Mouse (Mus musculus) MEL (cell line): Measurements from ENCODE around the gene Samd14. TPM values are rescaled to one million over a fixed set of nuclear protein-coding genes. Genes with fewer than 3 reads are reported as not detected.
A peak's percentile ranks its signal among the peaks of the same experiment; 100 is the strongest.

Experiments used
- DNase-seq: peaks from one replicate; pipeline ENCODE4 v3.0.0; 2011; ENCODE audit warnings: low read depth, low spot score
- H3K27ac ChIP-seq: 2 replicates; pipeline ENCODE4 v1.5.1; 2012; ENCODE audit warnings: low read depth, mild to moderate bottlenecking, control low read depth, low read length, moderate library complexity; ENCODE audit not compliant: control insufficient read depth
- H3K27me3 ChIP-seq, 2 experiments: fragments of 150-350 bp in 1 of 2; sonication (generic) in 1 of 2; 2 replicates each; pipeline ENCODE4 v1.6.1; 2012; ENCODE audit warnings: low read length in 2 of 2, mild to moderate bottlenecking in 2 of 2, improper control_type of control experiment in 1 of 2, moderate library complexity in 1 of 2; ENCODE audit not compliant: insufficient read depth in 2 of 2, control insufficient read depth in 1 of 2
- H3K36me3 ChIP-seq, 2 experiments: 2 replicates each; pipeline ENCODE4 v1.6.1; 2012 to 2014; ENCODE audit warnings: low read length in 2 of 2, improper control_type of control experiment in 1 of 2, inconsistent platforms in 1 of 2, mild to moderate bottlenecking in 1 of 2; ENCODE audit not compliant: insufficient read depth in 2 of 2, control insufficient read depth in 1 of 2
- H3K4me1 ChIP-seq, 2 experiments: fragments of 150-350 bp in 1 of 2; sonication (generic) in 1 of 2; 2 replicates each; pipeline ENCODE4 v1.6.1; 2012; ENCODE audit warnings: low read length in 2 of 2, improper control_type of control experiment in 1 of 2, mild to moderate bottlenecking in 1 of 2; ENCODE audit not compliant: insufficient read depth in 2 of 2, control insufficient read depth in 1 of 2
- H3K4me3 ChIP-seq, 2 experiments: fragments of 150-350 bp in 1 of 2; sonication (generic) in 1 of 2; 2 replicates each; pipeline ENCODE4 v1.5.1; 2012; ENCODE audit warnings: low read depth in 2 of 2, low read length in 2 of 2, mild to moderate bottlenecking in 2 of 2, moderate library complexity in 2 of 2, control low read depth in 1 of 2, improper control_type of control experiment in 1 of 2; ENCODE audit not compliant: control insufficient read depth in 1 of 2, insufficient read depth in 1 of 2
- H3K79me2 ChIP-seq: 2 replicates; pipeline ENCODE4 v1.6.1; 2012; ENCODE audit warnings: mild to moderate bottlenecking, low read length, moderate library complexity; ENCODE audit not compliant: control insufficient read depth, poor library complexity, insufficient read depth
- H3K9ac ChIP-seq: 2 replicates; pipeline ENCODE4 v1.6.1; 2012; ENCODE audit warnings: low read depth, mild to moderate bottlenecking, control low read depth, low read length, moderate library complexity; ENCODE audit not compliant: control insufficient read depth, poor library complexity, severe bottlenecking
- H3K9me3 ChIP-seq: fragments of 150-350 bp; sonication (generic); replicated peaks from 2 replicates; pipeline ENCODE4 v1.6.1; 2012; ENCODE audit warnings: mild to moderate bottlenecking, low read length, improper control_type of control experiment, moderate library complexity; ENCODE audit not compliant: insufficient read depth
- BHLHE40 ChIP-seq: IDR thresholded peaks from 2 replicates; pipeline ENCODE4 v1.6.1; 2012; ENCODE audit warnings: low read depth, mild to moderate bottlenecking, inconsistent platforms, low read length, improper control_type of control experiment, borderline replicate concordance
- CHD1 ChIP-seq: IDR thresholded peaks from 2 replicates; pipeline ENCODE4 v1.6.1; 2012; ENCODE audit warnings: low read depth, mild to moderate bottlenecking, inconsistent platforms, low read length, improper control_type of control experiment
- CHD2 ChIP-seq: IDR thresholded peaks from 2 replicates; pipeline ENCODE4 v1.6.1; 2011; ENCODE audit warnings: low read length, improper control_type of control experiment
- CTCF ChIP-seq, 3 experiments: IDR thresholded peaks in 2 of 3; conservative IDR thresholded peaks in 1 of 3; 2 replicates each; pipeline ENCODE4 v1.5.1; 2011 to 2012; ENCODE audit warnings: low read length in 3 of 3, low read depth in 2 of 3, mild to moderate bottlenecking in 2 of 3, improper control_type of control experiment in 1 of 3, inconsistent platforms in 1 of 3, mixed read lengths in 1 of 3, moderate library complexity in 1 of 3; ENCODE audit not compliant: control insufficient read depth in 1 of 3, insufficient read depth in 1 of 3, poor library complexity in 1 of 3, severe bottlenecking in 1 of 3
- E2F4 ChIP-seq: IDR thresholded peaks from 2 replicates; pipeline ENCODE4 v1.6.1; 2011; ENCODE audit warnings: low read depth, low read length, improper control_type of control experiment, borderline replicate concordance
- ELF1 ChIP-seq: IDR thresholded peaks from 2 replicates; pipeline ENCODE4 v1.6.1; 2014; ENCODE audit warnings: low read depth, mild to moderate bottlenecking, inconsistent platforms, low read length, improper control_type of control experiment, moderate library complexity
- EP300 ChIP-seq, 2 experiments: IDR thresholded peaks; 2 replicates each; pipeline ENCODE4 v1.6.1; 2011; ENCODE audit warnings: improper control_type of control experiment in 2 of 2, low read length in 2 of 2, low read depth in 1 of 2, mild to moderate bottlenecking in 1 of 2
- ETS1 ChIP-seq: IDR thresholded peaks from 2 replicates; pipeline ENCODE4 v1.6.1; 2012; ENCODE audit warnings: low read depth, mild to moderate bottlenecking, inconsistent platforms, low read length, improper control_type of control experiment, moderate library complexity
- GABPA ChIP-seq: IDR thresholded peaks from 2 replicates; pipeline ENCODE4 v1.6.1; 2012; ENCODE audit warnings: low read depth, mild to moderate bottlenecking, inconsistent platforms, low read length, improper control_type of control experiment, moderate library complexity
- GATA1 ChIP-seq: IDR thresholded peaks from 2 replicates; pipeline ENCODE4 v1.6.1; 2011; ENCODE audit warnings: low read depth, low read length, improper control_type of control experiment
- HCFC1 ChIP-seq: IDR thresholded peaks from 2 replicates; pipeline ENCODE4 v1.6.1; 2012; ENCODE audit warnings: low read depth, mild to moderate bottlenecking, inconsistent platforms, low read length, improper control_type of control experiment, moderate library complexity
- JUND ChIP-seq: IDR thresholded peaks from 2 replicates; pipeline ENCODE4 v1.6.1; 2011; ENCODE audit warnings: low read depth, mild to moderate bottlenecking, improper control_type of control experiment, low read length
- KAT2A ChIP-seq: conservative IDR thresholded peaks from 2 replicates; pipeline ENCODE4 v1.6.1; 2012; ENCODE audit warnings: low read depth, low read length, improper control_type of control experiment, inconsistent platforms
- MAFK ChIP-seq: IDR thresholded peaks from 2 replicates; pipeline ENCODE4 v1.6.1; 2011; ENCODE audit warnings: low read depth, mild to moderate bottlenecking, low read length, improper control_type of control experiment, borderline replicate concordance
- MAX ChIP-seq: IDR thresholded peaks from 2 replicates; pipeline ENCODE4 v1.6.1; 2011; ENCODE audit warnings: low read length, improper control_type of control experiment
- MEF2A ChIP-seq: IDR thresholded peaks from 2 replicates; pipeline ENCODE4 v1.6.1; 2014; ENCODE audit warnings: low read depth, mild to moderate bottlenecking, inconsistent platforms, low read length, improper control_type of control experiment; ENCODE audit not compliant: poor library complexity, insufficient replicate concordance, severe bottlenecking; ENCODE audit errors: extremely low read depth
- MYB ChIP-seq: IDR thresholded peaks from 2 replicates; pipeline ENCODE4 v1.6.1; 2011; ENCODE audit warnings: mild to moderate bottlenecking, low read depth, low read length, improper control_type of control experiment
- MYC ChIP-seq: IDR thresholded peaks from 2 replicates; pipeline ENCODE4 v1.6.1; 2011; ENCODE audit warnings: low read depth, mild to moderate bottlenecking, low read length, improper control_type of control experiment, moderate library complexity
- NELFE ChIP-seq: IDR thresholded peaks from 2 replicates; pipeline ENCODE4 v1.6.1; 2011; ENCODE audit warnings: low read depth, low read length, improper control_type of control experiment
- NRF1 ChIP-seq: IDR thresholded peaks from 2 replicates; pipeline ENCODE4 v1.6.1; 2014; ENCODE audit warnings: low read depth, mild to moderate bottlenecking, inconsistent platforms, low read length, improper control_type of control experiment, moderate library complexity; ENCODE audit not compliant: poor library complexity, insufficient read depth, severe bottlenecking
- POLR2A ChIP-seq, 2 experiments: IDR thresholded peaks; 2 replicates each; pipeline ENCODE4 v1.6.1; 2011 to 2012; ENCODE audit warnings: low read length in 2 of 2, mild to moderate bottlenecking in 2 of 2, control low read depth in 1 of 2, improper control_type of control experiment in 1 of 2, low read depth in 1 of 2, moderate library complexity in 1 of 2; ENCODE audit not compliant: control insufficient read depth in 1 of 2, insufficient read depth in 1 of 2, poor library complexity in 1 of 2
- POLR2AphosphoS2 ChIP-seq: IDR thresholded peaks from 2 replicates; pipeline ENCODE4 v1.6.1; 2011; ENCODE audit warnings: low read length, improper control_type of control experiment
- POLR2AphosphoS5 ChIP-seq: IDR thresholded peaks from 2 replicates; pipeline ENCODE4 v1.6.1; 2012; ENCODE audit warnings: low read depth, borderline replicate concordance, mild to moderate bottlenecking, inconsistent platforms, low read length, moderate library complexity, mixed read lengths
- RAD21 ChIP-seq: IDR thresholded peaks from 2 replicates; pipeline ENCODE4 v1.6.1; 2011; ENCODE audit warnings: mild to moderate bottlenecking, low read depth, low read length, improper control_type of control experiment
- RCOR1 ChIP-seq: IDR thresholded peaks from 2 replicates; pipeline ENCODE4 v1.6.1; 2012; ENCODE audit warnings: low read depth, mild to moderate bottlenecking, inconsistent platforms, low read length, improper control_type of control experiment
- SIN3A ChIP-seq: IDR thresholded peaks from 2 replicates; pipeline ENCODE4 v1.6.1; 2012; ENCODE audit warnings: low read length, improper control_type of control experiment, inconsistent platforms
- SMC3 ChIP-seq: IDR thresholded peaks from 2 replicates; pipeline ENCODE4 v1.6.1; 2011; ENCODE audit warnings: low read depth, low read length, improper control_type of control experiment
- TAL1 ChIP-seq: IDR thresholded peaks from 2 replicates; pipeline ENCODE4 v1.6.1; 2012; ENCODE audit warnings: mild to moderate bottlenecking, inconsistent platforms, low read length, moderate library complexity, mixed read lengths
- TBP ChIP-seq: IDR thresholded peaks from 2 replicates; pipeline ENCODE4 v1.8.0; 2011; ENCODE audit warnings: low read depth, low read length, improper control_type of control experiment
- TCF12 ChIP-seq: IDR thresholded peaks from 2 replicates; pipeline ENCODE4 v1.6.1; 2014; ENCODE audit warnings: low read depth, mild to moderate bottlenecking, inconsistent platforms, low read length, improper control_type of control experiment, moderate library complexity
- UBTF ChIP-seq: IDR thresholded peaks from 2 replicates; pipeline ENCODE4 v1.6.1; 2012; ENCODE audit warnings: low read depth, mild to moderate bottlenecking, inconsistent platforms, low read length, improper control_type of control experiment, moderate library complexity, borderline replicate concordance; ENCODE audit not compliant: insufficient read depth
- USF1 ChIP-seq: IDR thresholded peaks from 2 replicates; pipeline ENCODE4 v1.6.1; 2014; ENCODE audit warnings: low read depth, mild to moderate bottlenecking, inconsistent platforms, low read length, improper control_type of control experiment, moderate library complexity
- USF2 ChIP-seq, 2 experiments: IDR thresholded peaks; 2 replicates each; pipeline ENCODE4 v1.6.1; 2011 to 2012; ENCODE audit warnings: improper control_type of control experiment in 2 of 2, low read length in 2 of 2, borderline replicate concordance in 1 of 2, inconsistent platforms in 1 of 2, low read depth in 1 of 2, mild to moderate bottlenecking in 1 of 2; ENCODE audit not compliant: insufficient read depth in 1 of 2
- ZC3H11A ChIP-seq: IDR thresholded peaks from 2 replicates; pipeline ENCODE4 v1.6.1; 2012; ENCODE audit warnings: low read depth, mild to moderate bottlenecking, inconsistent platforms, low read length, improper control_type of control experiment
- ZKSCAN1 ChIP-seq: IDR thresholded peaks from 2 replicates; pipeline ENCODE4 v1.6.1; 2012; ENCODE audit warnings: low read depth, mild to moderate bottlenecking, inconsistent platforms, low read length, improper control_type of control experiment, moderate library complexity
- ZMIZ1 ChIP-seq: IDR thresholded peaks from 2 replicates; pipeline ENCODE4 v1.6.1; 2012; ENCODE audit warnings: low read depth, mild to moderate bottlenecking, inconsistent platforms, low read length, improper control_type of control experiment, moderate library complexity
- ZNF384 ChIP-seq: IDR thresholded peaks from 2 replicates; pipeline ENCODE4 v1.6.1; 2012; ENCODE audit warnings: low read depth, mild to moderate bottlenecking, inconsistent platforms, low read length, improper control_type of control experiment
- polyA plus RNA-seq, 2 experiments: library from polyadenylated mRNA; stranded (reverse) in 1 of 2; unstranded in 1 of 2; fragments of >175 nt in 1 of 2; fragments of >200 nt in 1 of 2; gene quantifications; 2 replicates each; pipeline versions ENCODE4 v1.2.1 to v1.2.4; 2012; ENCODE audit warnings: low replicate concordance in 2 of 2, low read depth in 1 of 2; ENCODE audit not compliant: insufficient read length in 2 of 2, insufficient read depth in 1 of 2, missing spikeins in 1 of 2
- total RNA-seq: library from RNA; depleted of rRNA; stranded (reverse); fragments of 300-350 nt; gene quantifications from 2 replicates; pipeline ENCODE4 v1.2.3, GENCODE M21; 2012

Samd14 gene
- total and polyA plus RNA-seq, 3 experiments: 57.6 to 1,219 (median 101) TPM

GRCm38 (mm10) chr11:95012075-95012474, 2.4 kb downstream of the Samd14 start:
- peak overlapping the region; percentile 99 for H3K27ac ChIP-seq
- peak overlapping the region; percentile 70 to 80; a peak in 3 of 4 replicates for H3K4me3 ChIP-seq
- H3K79me2 ChIP-seq: peaks cover 25% of the 10 kb centered on the region
- peaks cover 8 to 52% of the 10 kb centered on the region in 2 experiments for H3K4me1 ChIP-seq
- peak; percentile 98 for DNase-seq
- H3K9me3 ChIP-seq: no peaks in the 10 kb centered on the region
- peak overlapping the region; percentile 91 for H3K9ac ChIP-seq
- no peaks in the 10 kb centered on the region for H3K27me3 ChIP-seq
- peaks cover 0 to 34% of the 10 kb centered on the region in 2 experiments for H3K36me3 ChIP-seq
- peak; percentile 96 for TF ChIP-seq TBP
- TF ChIP-seq E2F4: no peak
- TF ChIP-seq USF2 (IDR thresholded peaks at IDR 0.05; ENCODE audit: borderline replicate concordance in 1 of 2, insufficient read depth in 1 of 2, low read depth in 1 of 2, low read length in 2 of 2): no peak
- TF ChIP-seq ETS1: peak; percentile 97
- TF ChIP-seq GATA1: peak; percentile 100
- peak; percentile 13; the same call in 1 of the 2 replicates for TF ChIP-seq CHD1
- TF ChIP-seq POLR2AphosphoS5: no peak; the same call in 1 of the 2 replicates
- peak; percentile 98 for TF ChIP-seq MYC
- TF ChIP-seq MAX: peak; percentile 92
- no peak for TF ChIP-seq GABPA
- TF ChIP-seq USF1: peak; percentile 79
- no peak for TF ChIP-seq CTCF (IDR thresholded peaks at IDR 0.05 in 2 of 3, conservative IDR thresholded peaks at IDR 0.05 in 1 of 3; ENCODE audit: control insufficient read depth in 1 of 3, insufficient read depth in 1 of 3, low read depth in 2 of 3, low read length in 3 of 3, poor library complexity in 1 of 3, severe bottlenecking in 1 of 3)
- TF ChIP-seq TAL1: peak; percentile 100
- TF ChIP-seq KAT2A: peak; percentile 5; the same call in 1 of the 2 replicates
- peak; percentile 97 to 99 for TF ChIP-seq EP300 (IDR thresholded peaks at IDR 0.05; ENCODE audit: low read depth in 1 of 2, low read length in 2 of 2)
- 0 out of 2 replicates have a peak, but pooled peaks have one; percentile 69 for TF ChIP-seq UBTF
- no peak for TF ChIP-seq SMC3
- TF ChIP-seq RCOR1: peak; percentile 82; the same call in 1 of the 2 replicates
- no peak; the same call in 1 of the 2 replicates for TF ChIP-seq ZC3H11A
- TF ChIP-seq JUND: peak; percentile 75; the same call in 1 of the 2 replicates
- peak; percentile 78 for TF ChIP-seq MAFK
- TF ChIP-seq TCF12: peak; percentile 100
- TF ChIP-seq RAD21: no peak
- no peak for TF ChIP-seq NRF1
- peak; percentile 84 for TF ChIP-seq NELFE
- TF ChIP-seq MYB: peak; percentile 91
- no peak for TF ChIP-seq ZNF384
- peak; percentile 74; the same call in 1 of the 2 replicates for TF ChIP-seq MEF2A
- no peak for TF ChIP-seq CHD2
- TF ChIP-seq POLR2A (IDR thresholded peaks at IDR 0.05; ENCODE audit: control insufficient read depth in 1 of 2, insufficient read depth in 1 of 2, low read depth in 1 of 2, low read length in 2 of 2, poor library complexity in 1 of 2): peak in 1 of 2 experiments; percentile 96; a peak in 2 of 4 replicates
- TF ChIP-seq SIN3A: peak; percentile 96
- TF ChIP-seq POLR2AphosphoS2: peak; percentile 87; the same call in 1 of the 2 replicates
- TF ChIP-seq ZKSCAN1: no peak
- peak; percentile 94 for TF ChIP-seq ZMIZ1
- TF ChIP-seq HCFC1: peak; percentile 45; the same call in 1 of the 2 replicates
- no peak; the same call in 1 of the 2 replicates for TF ChIP-seq ELF1
- peak; percentile 86 for TF ChIP-seq BHLHE40
